Mouse (Mus musculus): ENCODE measurements around the gene Gm6034. TPM values are rescaled to one million over a fixed set of nuclear protein-coding genes. Genes with fewer than 3 reads are reported as not detected.
"Not testable (repeated sequence)": the region's sequence is repeated elsewhere in the genome, so short reads cannot be mapped to it uniquely, and the experiment has no call there.

Gm6034 gene
- polyA plus RNA-seq (2014; fragmentation: Nextera tagmentation; extraction: Ambion mirVana): not detected in 2 replicates

DNA sequence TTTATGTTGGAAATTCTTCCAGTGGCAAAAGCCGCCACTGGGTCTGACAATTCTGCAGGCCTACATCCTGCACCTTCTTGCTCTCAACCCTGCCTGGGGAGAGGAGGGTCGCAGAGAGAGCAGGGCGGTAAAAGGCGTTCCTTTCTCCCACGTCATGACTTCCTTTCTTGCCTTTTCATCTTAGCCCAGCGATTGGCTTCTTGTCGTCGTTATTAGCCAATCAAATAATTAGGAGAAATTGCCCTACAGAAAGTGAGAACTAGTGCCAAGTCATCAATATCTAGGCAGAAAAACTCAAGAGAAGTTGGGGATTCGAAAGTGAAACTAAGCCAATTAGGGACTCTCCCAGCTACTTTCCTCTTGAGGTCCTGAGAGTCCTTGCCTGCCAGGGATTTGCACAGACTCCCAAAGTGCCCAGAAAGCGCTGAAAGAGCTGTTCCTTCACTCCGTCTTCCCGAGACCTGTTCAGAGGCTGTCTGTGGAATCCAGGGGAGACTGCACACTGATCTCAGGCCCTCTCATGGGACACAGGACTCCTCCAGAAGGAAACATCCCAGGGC lies at the start of gene Gm6034, which contains the start of gene H2-T22:
Gene Gm6034 (plus strand): TSS at position 352 of the 560 bp plus-strand sequence.
Gene H2-T22 (minus strand): TSS at position 138 of the 560 bp plus-strand sequence.
- Histone ChIP-seq H3K4me2 (replicated peaks; ENCODE audit: low read depth, low read length) (peak within 1 kb of the TSS; percentile 62), H3K9ac (ENCODE audit: low read depth, low read length) (peak within 1 kb of the TSS; percentile 46; the same call in 1 of the 2 replicates), H3K4me3 (ENCODE audit: low read length) (peak within 1 kb of the TSS; percentile 36)
- WGBS: 1% methylated on average over 12 of the region's 12 CpGs
- ATAC-seq (ENCODE audit: low FRiP score, low TSS enrichment): peak; percentile 97
- H3K36me3 ChIP-seq (ENCODE audit: control insufficient read depth, insufficient read depth, low read length); H3K4me1 ChIP-seq (ENCODE audit: control insufficient read depth, insufficient read depth, low read length); H3K27me3 ChIP-seq (ENCODE audit: control insufficient read depth, insufficient read depth, low read length); H3K9me3 ChIP-seq (ENCODE audit: control insufficient read depth, low read length); H3K27ac ChIP-seq (ENCODE audit: low read depth, low read length): not testable (repeated sequence)

DNA sequence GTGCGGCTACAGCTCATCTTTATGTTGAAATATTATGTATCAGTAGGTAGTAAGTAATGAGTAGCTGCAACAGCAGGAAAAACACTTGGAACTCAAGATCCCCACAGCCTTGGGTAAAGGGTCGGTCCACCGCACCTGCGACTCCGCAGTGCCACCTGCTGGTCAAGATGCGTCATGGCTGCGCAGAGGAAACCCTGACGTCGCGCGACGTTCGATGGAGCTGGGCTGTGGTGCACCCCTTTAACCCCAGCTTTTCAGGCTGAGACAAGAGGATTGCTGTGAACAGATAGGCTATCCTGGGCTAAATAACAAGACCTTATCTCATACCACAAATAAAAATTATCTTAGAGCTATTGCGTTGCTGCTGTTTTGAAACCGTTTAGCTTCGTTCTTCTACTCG lies 49.1 kb upstream of the Gm6034 start:
- WGBS: 7% methylated on average over 17 of the region's 17 CpGs
- H3K27me3 ChIP-seq (ENCODE audit: control insufficient read depth, insufficient read depth, low read length): no peaks in the 10 kb centered on the region
- H3K4me3 ChIP-seq (ENCODE audit: low read length): peak overlapping the region; percentile 62
- H3K36me3 ChIP-seq (ENCODE audit: control insufficient read depth, insufficient read depth, low read length): peaks cover 8% of the 10 kb centered on the region
- H3K9ac ChIP-seq (ENCODE audit: low read depth, low read length): no peak overlapping the region
- H3K9me3 ChIP-seq (ENCODE audit: control insufficient read depth, low read length): no peaks in the 10 kb centered on the region
- peak; percentile 74 for ATAC-seq (ENCODE audit: low FRiP score, low TSS enrichment)
- H3K4me1 ChIP-seq (ENCODE audit: control insufficient read depth, insufficient read depth, low read length): 0 out of 2 replicates have a peak, but pooled peaks cover 5% of the 10 kb centered on the region
- H3K4me2 ChIP-seq (replicated peaks; ENCODE audit: low read depth, low read length): peak overlapping the region; percentile 39; the same call in 1 of the 2 replicates
- no peak overlapping the region for H3K27ac ChIP-seq (ENCODE audit: low read depth, low read length)

DNA sequence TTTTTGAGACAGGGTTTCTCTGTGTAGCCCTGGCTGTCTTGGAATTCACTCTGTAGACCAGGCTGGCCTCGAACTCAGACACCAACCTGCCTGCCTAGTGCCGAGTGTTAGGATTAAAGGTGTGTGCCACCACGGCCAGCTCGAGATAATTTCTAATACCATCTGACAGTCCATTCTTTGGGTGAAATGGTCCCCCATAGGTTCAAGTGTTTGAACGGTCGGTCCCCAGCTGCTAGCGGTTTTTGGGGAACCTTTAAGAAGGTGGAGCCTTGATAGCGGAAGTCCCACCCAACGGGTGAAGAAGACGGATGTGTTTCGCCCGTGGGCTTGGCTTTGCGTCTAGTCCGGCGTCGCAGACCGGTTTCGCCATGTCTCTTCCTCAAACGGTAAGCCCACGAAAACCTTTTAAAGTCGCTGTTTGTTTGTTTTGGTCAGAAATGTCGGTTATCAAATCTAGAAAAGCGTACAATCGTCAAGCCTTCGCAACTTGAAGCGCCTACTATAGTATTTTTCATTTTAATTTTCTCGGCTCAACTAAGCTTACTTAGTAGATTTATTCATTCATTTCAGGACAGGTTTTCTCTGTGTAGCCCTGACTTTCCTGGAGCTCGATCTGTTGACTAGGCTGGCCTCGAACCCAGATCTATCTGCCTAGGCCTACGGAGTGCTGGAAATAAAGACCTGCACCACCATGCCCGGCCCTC lies 48.4 kb upstream of the Gm6034 start:
- Histone ChIP-seq H3K27ac (ENCODE audit: low read depth, low read length) (no peak overlapping the region), H3K4me3 (ENCODE audit: low read length) (peak overlapping the region; percentile 62)

GRCm38 (mm10) chr17:35994879-35995240 lies 47.9 kb upstream of the Gm6034 start:
- H3K27me3 ChIP-seq (ENCODE audit: control insufficient read depth, insufficient read depth, low read length): no peaks in the 10 kb centered on the region
- no peaks in the 10 kb centered on the region for H3K36me3 ChIP-seq (ENCODE audit: control insufficient read depth, insufficient read depth, low read length)
- no peak overlapping the region for H3K27ac ChIP-seq (ENCODE audit: low read depth, low read length)
- H3K4me3 ChIP-seq (ENCODE audit: low read length): peak overlapping the region; percentile 62
- peak overlapping the region; percentile 75 for H3K4me2 ChIP-seq (replicated peaks; ENCODE audit: low read depth, low read length)
- H3K9me3 ChIP-seq (ENCODE audit: control insufficient read depth, low read length): no peaks in the 10 kb centered on the region
- H3K9ac ChIP-seq (ENCODE audit: low read depth, low read length): peak overlapping the region; percentile 63
- 0 out of 2 replicates have a peak, but pooled peaks cover 5% of the 10 kb centered on the region for H3K4me1 ChIP-seq (ENCODE audit: control insufficient read depth, insufficient read depth, low read length)
- ATAC-seq (ENCODE audit: low FRiP score, low TSS enrichment): no peak
- 2% methylated on average over 14 of the region's 14 CpGs for WGBS

More for the DNA sequence above, 48.4 kb upstream of the Gm6034 start:
- peak; percentile 54; the same call in 1 of the 2 replicates for ATAC-seq (ENCODE audit: low FRiP score, low TSS enrichment)
- peak overlapping the region; percentile 63 for H3K9ac ChIP-seq (ENCODE audit: low read depth, low read length)
- 3% methylated on average over 31 of the region's 31 CpGs for whole genome bisulfite sequencing
- peak overlapping the region; percentile 75 for H3K4me2 ChIP-seq (replicated peaks; ENCODE audit: low read depth, low read length)
- H3K4me1 ChIP-seq (ENCODE audit: control insufficient read depth, insufficient read depth, low read length): 0 out of 2 replicates have a peak, but pooled peaks cover 5% of the 10 kb centered on the region
- 0 out of 2 replicates have a peak, but pooled peaks cover 4% of the 10 kb centered on the region for H3K36me3 ChIP-seq (ENCODE audit: control insufficient read depth, insufficient read depth, low read length)
- no peaks in the 10 kb centered on the region for H3K9me3 ChIP-seq (ENCODE audit: control insufficient read depth, low read length)
- no peaks in the 10 kb centered on the region for H3K27me3 ChIP-seq (ENCODE audit: control insufficient read depth, insufficient read depth, low read length)

DNA sequence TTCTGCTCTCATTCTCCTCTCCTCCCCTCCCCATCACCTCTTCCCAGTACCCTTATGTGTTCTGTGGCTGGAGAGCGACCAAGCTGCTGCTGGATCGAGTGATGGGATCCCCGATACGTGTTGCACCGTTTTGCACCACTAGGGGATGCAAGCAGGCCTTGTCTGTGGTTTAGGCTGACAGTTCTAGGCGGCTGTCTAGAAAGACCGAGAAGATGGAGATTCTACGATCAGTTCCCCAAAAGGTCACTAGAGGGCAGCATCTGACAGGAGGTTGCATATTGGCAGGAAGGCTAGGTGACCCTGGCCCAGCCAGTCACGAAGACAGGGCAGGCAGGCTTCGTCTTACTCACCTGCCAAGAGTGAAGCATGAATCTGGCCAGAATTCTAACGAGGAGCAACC lies 45.8 kb upstream of the Gm6034 start:
- H3K9me3 ChIP-seq (ENCODE audit: control insufficient read depth, low read length): no peaks in the 10 kb centered on the region
- H3K4me3 ChIP-seq (ENCODE audit: low read length): no peak overlapping the region
- no peaks in the 10 kb centered on the region for H3K27me3 ChIP-seq (ENCODE audit: control insufficient read depth, insufficient read depth, low read length)
- WGBS: 1% methylated on average over 11 of the region's 11 CpGs
- 0 out of 2 replicates have a peak, but pooled peaks cover 5% of the 10 kb centered on the region for H3K4me1 ChIP-seq (ENCODE audit: control insufficient read depth, insufficient read depth, low read length)
- H3K4me2 ChIP-seq (replicated peaks; ENCODE audit: low read depth, low read length): no peak overlapping the region
- peak; percentile 65 for ATAC-seq (ENCODE audit: low FRiP score, low TSS enrichment)
- H3K36me3 ChIP-seq (ENCODE audit: control insufficient read depth, insufficient read depth, low read length): no peaks in the 10 kb centered on the region
- no peak overlapping the region for H3K27ac ChIP-seq (ENCODE audit: low read depth, low read length)
- no peak overlapping the region for H3K9ac ChIP-seq (ENCODE audit: low read depth, low read length)

DNA sequence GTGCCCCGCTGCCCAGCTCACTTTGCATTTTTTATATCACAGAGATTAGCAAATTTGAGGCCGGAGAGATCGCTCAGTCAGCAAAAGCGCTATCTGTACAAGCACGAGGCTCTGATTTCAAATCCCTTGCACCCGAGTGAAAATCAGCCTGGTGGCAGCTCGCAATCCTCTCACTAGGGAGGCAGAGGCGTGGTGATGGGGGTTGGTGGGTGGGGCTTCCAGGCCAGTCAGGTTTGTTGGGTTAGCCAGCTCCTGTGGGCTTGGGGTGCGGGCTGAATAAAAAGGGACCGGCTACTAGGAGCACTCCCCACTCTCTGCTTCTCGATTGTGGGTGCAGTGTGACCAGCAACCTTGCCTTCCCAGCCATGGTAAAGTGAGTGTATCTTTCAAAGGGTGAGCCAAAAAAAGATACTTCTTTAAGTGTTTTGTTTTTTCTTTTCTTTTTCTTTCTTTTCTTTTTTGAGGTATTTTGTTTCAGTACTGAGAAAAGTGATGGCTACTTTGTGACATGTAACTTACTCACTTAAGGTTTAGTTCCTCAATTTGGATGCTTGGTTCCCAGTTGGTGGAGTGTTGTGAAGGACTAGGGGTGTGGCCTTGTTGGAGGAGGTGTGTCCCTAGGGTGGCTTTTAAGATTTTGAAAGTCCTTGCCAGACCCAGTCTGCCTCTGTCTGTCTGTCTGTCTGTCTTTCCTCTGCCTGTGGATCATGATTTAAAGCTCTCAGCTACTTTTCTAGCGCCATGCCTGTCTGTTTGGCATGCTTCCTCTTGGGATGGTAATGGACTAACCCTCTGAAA lies 44.8 kb upstream of the Gm6034 start:
- WGBS: 56% methylated on average over 12 of the region's 12 CpGs
- no peaks in the 10 kb centered on the region for H3K36me3 ChIP-seq (ENCODE audit: control insufficient read depth, insufficient read depth, low read length)
- H3K4me1 ChIP-seq (ENCODE audit: control insufficient read depth, insufficient read depth, low read length): 0 out of 2 replicates have a peak, but pooled peaks cover 5% of the 10 kb centered on the region
- no peak overlapping the region for H3K27ac ChIP-seq (ENCODE audit: low read depth, low read length)
- H3K27me3 ChIP-seq (ENCODE audit: control insufficient read depth, insufficient read depth, low read length): no peaks in the 10 kb centered on the region
- H3K9ac ChIP-seq (ENCODE audit: low read depth, low read length): no peak overlapping the region
- 0 out of 2 replicates have a peak overlapping the region, but pooled peaks have one; percentile 4 for H3K4me2 ChIP-seq (replicated peaks; ENCODE audit: low read depth, low read length)
- no peaks in the 10 kb centered on the region for H3K9me3 ChIP-seq (ENCODE audit: control insufficient read depth, low read length)
- ATAC-seq (ENCODE audit: low FRiP score, low TSS enrichment): no peak
- no peak overlapping the region for H3K4me3 ChIP-seq (ENCODE audit: low read length)

DNA sequence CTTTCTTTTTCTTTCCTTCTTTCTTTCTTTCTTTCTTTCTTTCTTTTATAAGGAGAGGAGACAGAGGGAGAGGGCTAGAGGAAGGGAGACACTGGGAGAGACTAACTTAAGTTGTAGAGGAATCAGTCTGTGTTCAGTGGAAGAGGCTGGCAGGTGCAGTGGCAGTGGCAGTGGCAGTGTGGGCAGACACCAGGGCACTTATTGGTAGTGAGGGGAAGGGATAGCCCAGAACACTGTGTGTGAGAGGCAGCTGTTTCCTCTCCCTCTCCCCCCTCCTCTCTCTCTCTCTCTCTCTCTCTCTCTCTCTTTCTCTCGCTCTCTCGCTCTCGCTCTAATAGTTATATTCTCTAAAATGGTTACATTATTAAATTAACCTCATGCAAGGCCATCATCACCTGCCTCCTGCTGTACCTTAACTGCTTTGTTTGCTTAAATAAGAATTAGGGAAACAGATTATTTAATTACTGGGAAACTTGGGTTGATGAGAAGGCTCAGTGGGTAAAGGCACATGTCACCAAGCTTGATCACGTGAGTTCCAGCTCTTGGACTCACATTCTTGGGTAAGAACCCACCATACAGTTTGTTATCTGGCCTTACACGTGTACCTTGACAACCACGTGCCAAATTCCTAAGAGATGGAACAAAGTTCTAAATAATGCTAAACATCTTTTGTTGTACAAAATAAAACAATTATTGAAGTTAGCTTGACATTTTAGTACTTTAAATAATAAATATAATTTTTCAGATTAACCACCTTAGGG lies 44.0 kb upstream of the Gm6034 start:
- no peak overlapping the region for H3K4me3 ChIP-seq (ENCODE audit: low read length)
- no peak overlapping the region for H3K4me2 ChIP-seq (replicated peaks; ENCODE audit: low read depth, low read length)
- H3K9ac ChIP-seq (ENCODE audit: low read depth, low read length): no peak overlapping the region
- ATAC-seq (ENCODE audit: low FRiP score, low TSS enrichment): no peak
- no peaks in the 10 kb centered on the region for H3K9me3 ChIP-seq (ENCODE audit: control insufficient read depth, low read length)
- 0 out of 2 replicates have a peak, but pooled peaks cover 5% of the 10 kb centered on the region for H3K4me1 ChIP-seq (ENCODE audit: control insufficient read depth, insufficient read depth, low read length)
- 91% methylated on average over 6 of the region's 6 CpGs for WGBS
- no peaks in the 10 kb centered on the region for H3K36me3 ChIP-seq (ENCODE audit: control insufficient read depth, insufficient read depth, low read length)
- H3K27ac ChIP-seq (ENCODE audit: low read depth, low read length): no peak overlapping the region
- H3K27me3 ChIP-seq (ENCODE audit: control insufficient read depth, insufficient read depth, low read length): no peaks in the 10 kb centered on the region

DNA sequence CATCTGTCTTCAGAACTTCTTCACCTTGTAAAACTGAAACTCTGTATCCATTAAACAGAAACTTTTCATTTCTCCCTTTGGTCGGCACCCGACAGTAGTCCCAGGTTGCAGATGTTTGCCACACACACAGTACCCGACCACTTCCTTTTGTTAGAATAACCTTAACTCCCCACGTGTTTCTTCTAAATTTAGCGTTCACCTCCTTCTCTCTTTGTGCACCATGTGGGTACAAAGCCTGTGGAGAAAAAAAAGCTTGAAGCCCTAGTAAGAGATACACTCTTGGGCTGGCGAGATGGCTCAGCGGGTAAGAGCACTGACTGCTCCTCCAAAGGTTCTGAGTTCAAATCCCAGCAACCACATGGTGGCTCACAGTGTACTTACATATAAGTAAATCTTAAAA lies 43.4 kb upstream of the Gm6034 start:
- Histone ChIP-seq H3K9ac (ENCODE audit: low read depth, low read length) (no peak overlapping the region), H3K4me2 (replicated peaks; ENCODE audit: low read depth, low read length) (no peak overlapping the region), H3K4me1 (ENCODE audit: control insufficient read depth, insufficient read depth, low read length) (0 out of 2 replicates have a peak, but pooled peaks cover 5% of the 10 kb centered on the region), H3K9me3 (ENCODE audit: control insufficient read depth, low read length) (no peaks in the 10 kb centered on the region), H3K27ac (ENCODE audit: low read depth, low read length) (no peak overlapping the region), H3K27me3 (ENCODE audit: control insufficient read depth, insufficient read depth, low read length) (no peaks in the 10 kb centered on the region), H3K36me3 (ENCODE audit: control insufficient read depth, insufficient read depth, low read length) (no peaks in the 10 kb centered on the region), H3K4me3 (ENCODE audit: low read length) (no peak overlapping the region)
- ATAC-seq (ENCODE audit: low FRiP score, low TSS enrichment): no peak
- WGBS: 87% methylated on average over 7 of the region's 7 CpGs
